ENCODE assay signal across 9 mouse cellular contexts in the genomic region with DNA sequence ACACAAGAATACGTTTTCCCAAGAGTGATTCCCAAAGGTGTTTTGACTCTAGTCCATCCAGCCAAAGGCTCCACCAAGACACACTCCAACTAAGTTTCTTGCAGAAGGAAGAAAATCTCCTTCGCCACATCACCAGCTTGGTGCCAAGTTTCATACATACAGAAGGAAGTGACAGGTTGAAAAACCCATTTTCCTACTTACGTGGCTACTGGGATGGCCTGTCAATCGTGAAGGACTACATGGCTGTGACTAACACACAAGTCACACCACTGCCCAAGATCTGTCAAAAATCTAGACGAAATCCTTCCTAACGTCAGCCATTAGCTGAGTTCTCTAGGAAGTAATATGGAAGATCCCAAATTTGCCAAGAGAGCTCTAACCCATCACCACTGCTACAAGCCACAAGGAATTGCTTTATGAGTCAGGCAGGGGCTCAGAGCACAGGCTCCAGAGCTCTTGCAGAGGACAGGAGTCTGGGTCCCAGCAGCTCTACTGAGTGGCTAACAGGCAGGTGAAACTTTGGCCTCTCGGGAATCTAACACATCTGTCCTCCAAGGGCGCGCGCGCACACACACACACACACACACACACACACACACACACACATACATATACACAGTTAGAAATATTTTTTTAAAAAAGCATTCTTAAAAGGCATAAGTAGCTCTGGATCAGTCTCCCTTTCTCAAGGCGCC. TPM values are rescaled to one million over a fixed set of nuclear protein-coding genes. Genes with fewer than 3 reads are reported as not detected.
DNase-seq lines count a peak whose midpoint lies in the region; ATAC-seq lines count a peak whose summit lies in the region.
"Had no signal": no experiment of that assay in that cellular context is flagged by ENCODE, and none has a peak within 500 bp of the region (broad histone marks: within the 10 kb centered on the region; RNA-seq: fewer than 3 reads in every experiment).

No protein-coding gene starts in this region.

- DNase-seq in heart, postnatal 4 days, result no peak
- DNase-seq in MN1 (ENCODE audit: low spot score), result peak; percentile 46
- no peak for DNase-seq in frontal cortex, postnatal 14 days (ENCODE audit: low spot score in 2 of 2)
- no peak for DNase-seq in T-cell, adult 2 months (ENCODE audit: low spot score)
- DNase-seq: right cerebral cortex, adult 18-20 months had no signal

- H3K4me3 ChIP-seq in heart, embryonic 14.5 days (ENCODE audit: control insufficient read depth in 1 of 2, insufficient read depth in 1 of 2, low read depth in 1 of 2, low read length in 2 of 2), result peak overlapping the region; percentile 62 to 76
- H3K4me3 ChIP-seq in hindbrain, embryonic 15.5 days, result peak overlapping the region; percentile 68
- H3K4me3 ChIP-seq in midbrain, embryonic 12.5 days, result peak overlapping the region; percentile 69

- no peaks in the 10 kb centered on the region for H3K9me3 ChIP-seq in heart, embryonic 14.5 days (ENCODE audit: control insufficient read depth, low read length)
- H3K9me3 ChIP-seq in hindbrain, embryonic 15.5 days, result no peaks in the 10 kb centered on the region
- no peaks in the 10 kb centered on the region for H3K9me3 ChIP-seq in midbrain, embryonic 12.5 days

- H3K4me1 ChIP-seq in heart, embryonic 14.5 days (ENCODE audit: control insufficient read depth in 2 of 2, insufficient read depth in 2 of 2, low read length in 2 of 2), result peaks cover 7 to 27% of the 10 kb centered on the region in 2 experiments; a peak in 3 of 4 replicates
- H3K4me1 ChIP-seq in hindbrain, embryonic 15.5 days (replicated peaks), result peaks cover 23% of the 10 kb centered on the region
- H3K4me1 ChIP-seq in midbrain, embryonic 12.5 days, result peaks cover 28% of the 10 kb centered on the region

- WGBS in heart, embryonic 14.5 days, result 69% methylated on average over 12 of the region's 12 CpGs
- 77% methylated on average over 12 of the region's 12 CpGs for WGBS in hindbrain, embryonic 15.5 days
- 78% methylated on average over 12 of the region's 12 CpGs for WGBS in midbrain, embryonic 12.5 days

- peak overlapping the region; percentile 99 for H3K4me2 ChIP-seq in heart, embryonic 14.5 days (ENCODE audit: low read length)
- H3K4me2 ChIP-seq in hindbrain, embryonic 15.5 days, result peak overlapping the region; percentile 74
- peak overlapping the region; percentile 96 for H3K4me2 ChIP-seq in midbrain, embryonic 12.5 days (replicated peaks)

- peak overlapping the region; percentile 82 for H3K9ac ChIP-seq in heart, embryonic 14.5 days (ENCODE audit: low read length)
- H3K9ac ChIP-seq in hindbrain, embryonic 15.5 days, result peak overlapping the region; percentile 57
- H3K9ac ChIP-seq in midbrain, embryonic 12.5 days (replicated peaks), result peak overlapping the region; percentile 60

- no peak for ATAC-seq in heart, embryonic 14.5 days (ENCODE audit: insufficient number of reproducible peaks, insufficient read depth, low FRiP score, low read depth)
- no peak for ATAC-seq in hindbrain, embryonic 15.5 days (ENCODE audit: low FRiP score, low read depth)
- no peak for ATAC-seq in midbrain, embryonic 12.5 days (ENCODE audit: low FRiP score, low read depth)
- ATAC-seq in activated CD4-positive, CD25-positive, alpha-beta regulatory T cell, adult 4 months, result no peak

- H3K36me3 ChIP-seq in heart, embryonic 14.5 days (ENCODE audit: control insufficient read depth, insufficient read depth, low read length), result no peaks in the 10 kb centered on the region
- H3K36me3 ChIP-seq in hindbrain, embryonic 15.5 days, result no peaks in the 10 kb centered on the region
- no peaks in the 10 kb centered on the region for H3K36me3 ChIP-seq in midbrain, embryonic 12.5 days

- no peak overlapping the region for H3K27ac ChIP-seq in heart, embryonic 14.5 days (replicated peaks in 1 of 2; ENCODE audit: control insufficient read depth in 1 of 2, insufficient read depth in 1 of 2, low read depth in 2 of 2, low read length in 2 of 2)
- no peak overlapping the region for H3K27ac ChIP-seq in hindbrain, embryonic 15.5 days (replicated peaks)
- no peak overlapping the region for H3K27ac ChIP-seq in midbrain, embryonic 12.5 days (replicated peaks)

- no peaks in the 10 kb centered on the region for H3K27me3 ChIP-seq in heart, embryonic 14.5 days (ENCODE audit: control insufficient read depth, insufficient read depth, low read length)
- H3K27me3 ChIP-seq in hindbrain, embryonic 15.5 days, result no peaks in the 10 kb centered on the region
- peaks cover 10% of the 10 kb centered on the region; the same call in 1 of the 2 replicates for H3K27me3 ChIP-seq in midbrain, embryonic 12.5 days

RNA-seq across cellular contexts. Expression of gene Snx8, which starts 1.1 kb away (rescaled TPM):
- 8.9 and 9.9 TPM in 2 replicates for polyA plus RNA-seq in heart, embryonic 14.5 days (2014; fragmentation: Nextera tagmentation; extraction: Ambion mirVana)
- 10 to 100 TPM; 19.6 to 20.0 TPM for total RNA-seq in heart, postnatal 4 days (2021)
- 37.7 and 40.2 TPM in 2 replicates for polyA plus RNA-seq in hindbrain, embryonic 15.5 days (2015; fragmentation: Nextera tagmentation; extraction: Ambion mirVana)
- 20.6 and 21.4 TPM in 2 replicates for polyA plus RNA-seq in midbrain, embryonic 12.5 days (2016; fragmentation: Nextera tagmentation; extraction: Ambion mirVana)
- 1 to 10 TPM in 1 of 2 experiments, under 1 TPM in 1; 0.26 to 1.3 TPM for polyA plus RNA-seq in activated CD4-positive, CD25-positive, alpha-beta regulatory T cell, adult 4 months (2017; shearing (Covaris generic))

RNA-seq across cellular contexts. Expression of gene Eif3b, which starts 31.2 kb away (rescaled TPM):
- polyA plus RNA-seq in heart, embryonic 14.5 days (2014; fragmentation: Nextera tagmentation; extraction: Ambion mirVana), result 92.9 and 108 TPM in 2 replicates
- 100 to 1,000 TPM; 118 to 122 TPM for total RNA-seq in heart, postnatal 4 days (2021)
- polyA plus RNA-seq in hindbrain, embryonic 15.5 days (2015; fragmentation: Nextera tagmentation; extraction: Ambion mirVana), result 85.0 and 102 TPM in 2 replicates
- polyA plus RNA-seq in midbrain, embryonic 12.5 days (2016; fragmentation: Nextera tagmentation; extraction: Ambion mirVana), result 158 and 161 TPM in 2 replicates
- polyA plus RNA-seq in activated CD4-positive, CD25-positive, alpha-beta regulatory T cell, adult 4 months (2017; shearing (Covaris generic)), result 10 to 100 TPM; 28.6 to 32.4 TPM

RNA-seq across cellular contexts. Expression of gene Mrm2, which starts 56.3 kb away (rescaled TPM):
- 14.7 and 16.0 TPM in 2 replicates for polyA plus RNA-seq in heart, embryonic 14.5 days (2014; fragmentation: Nextera tagmentation; extraction: Ambion mirVana)
- 1 to 10 TPM; 7.2 to 7.8 TPM for total RNA-seq in heart, postnatal 4 days (2021)
- polyA plus RNA-seq in hindbrain, embryonic 15.5 days (2015; fragmentation: Nextera tagmentation; extraction: Ambion mirVana), result 20.9 and 21.6 TPM in 2 replicates
- 17.4 and 18.0 TPM in 2 replicates for polyA plus RNA-seq in midbrain, embryonic 12.5 days (2016; fragmentation: Nextera tagmentation; extraction: Ambion mirVana)
- 10 to 100 TPM in 1 of 2 experiments, 1 to 10 TPM in 1; 8.3 to 10.7 TPM for polyA plus RNA-seq in activated CD4-positive, CD25-positive, alpha-beta regulatory T cell, adult 4 months (2017; shearing (Covaris generic))

RNA-seq across cellular contexts. Expression of gene Gm4869, which starts 57.5 kb away (rescaled TPM):
- not detected in 2 replicates for polyA plus RNA-seq in heart, embryonic 14.5 days (2014; fragmentation: Nextera tagmentation; extraction: Ambion mirVana)
- not detected for total RNA-seq in heart, postnatal 4 days (2021)
- not detected in 2 replicates for polyA plus RNA-seq in hindbrain, embryonic 15.5 days (2015; fragmentation: Nextera tagmentation; extraction: Ambion mirVana)
- not detected in 2 replicates for polyA plus RNA-seq in midbrain, embryonic 12.5 days (2016; fragmentation: Nextera tagmentation; extraction: Ambion mirVana)
- polyA plus RNA-seq in activated CD4-positive, CD25-positive, alpha-beta regulatory T cell, adult 4 months (2017; shearing (Covaris generic)), result not detected
